ENCODE assay signal across 22 mouse cellular contexts in genomic region chr12:10584026-10584425, GRCm38 (mm10).
DNase-seq lines count a peak whose midpoint lies in the region; ATAC-seq and TF ChIP-seq lines count a peak whose summit lies in the region.
"Had no signal": no experiment of that assay in that cellular context is flagged by ENCODE, and none has a peak within 500 bp of the region (broad histone marks: within the 10 kb centered on the region; RNA-seq: fewer than 3 reads in every experiment).

No protein-coding gene starts in this region.

- H3K4me2 ChIP-seq in hindbrain, postnatal 0 days (ENCODE audit: low read depth, low read length), result no peak overlapping the region; the same call in 1 of the 2 replicates
- H3K4me2 ChIP-seq in hindbrain, embryonic 11.5 days (replicated peaks; ENCODE audit: low read depth, low read length), result no peak overlapping the region
- H3K4me2 ChIP-seq in embryonic facial prominence, embryonic 13.5 days, result peak overlapping the region; percentile 17
- H3K4me2 ChIP-seq: embryonic facial prominence, embryonic 15.5 days; heart, embryonic 12.5 days; liver, embryonic 11.5 days; neural tube, embryonic 15.5 days had no signal

- H3K9ac ChIP-seq in hindbrain, postnatal 0 days (replicated peaks; ENCODE audit: low read length), result no peak overlapping the region
- no peak overlapping the region for H3K9ac ChIP-seq in hindbrain, embryonic 11.5 days (ENCODE audit: low read depth, low read length)
- no peak overlapping the region for H3K9ac ChIP-seq in embryonic facial prominence, embryonic 13.5 days
- H3K9ac ChIP-seq: embryonic facial prominence, embryonic 15.5 days; heart, embryonic 12.5 days; neural tube, embryonic 15.5 days had no signal

- no peaks in the 10 kb centered on the region for H3K36me3 ChIP-seq in hindbrain, postnatal 0 days (ENCODE audit: insufficient read depth, low read length)
- H3K36me3 ChIP-seq in hindbrain, embryonic 11.5 days (ENCODE audit: control insufficient read depth, insufficient read depth, low read length), result no peaks in the 10 kb centered on the region
- no peaks in the 10 kb centered on the region for H3K36me3 ChIP-seq in embryonic facial prominence, embryonic 13.5 days
- H3K36me3 ChIP-seq: embryonic facial prominence, embryonic 15.5 days; heart, embryonic 12.5 days; neural tube, embryonic 15.5 days had no signal

- ATAC-seq in hindbrain, postnatal 0 days, result peak; percentile 81
- no peak for ATAC-seq in hindbrain, embryonic 11.5 days (ENCODE audit: low FRiP score)
- no peak for ATAC-seq in embryonic facial prominence, embryonic 13.5 days (ENCODE audit: insufficient number of reproducible peaks, insufficient read depth, low FRiP score, low TSS enrichment, low read depth)

- no peaks in the 10 kb centered on the region for H3K4me1 ChIP-seq in hindbrain, postnatal 0 days (ENCODE audit: insufficient read depth, low read length)
- no peaks in the 10 kb centered on the region for H3K4me1 ChIP-seq in hindbrain, embryonic 11.5 days (replicated peaks; ENCODE audit: control insufficient read depth, insufficient read depth, low read length)
- H3K4me1 ChIP-seq in embryonic facial prominence, embryonic 13.5 days, result peaks cover 8% of the 10 kb centered on the region; the same call in 1 of the 2 replicates
- H3K4me1 ChIP-seq: embryonic facial prominence, embryonic 15.5 days; heart, embryonic 12.5 days had no signal

- H3K9me3 ChIP-seq in hindbrain, postnatal 0 days (ENCODE audit: low read length), result no peaks in the 10 kb centered on the region
- H3K9me3 ChIP-seq in hindbrain, embryonic 11.5 days (ENCODE audit: control insufficient read depth, low read length), result no peaks in the 10 kb centered on the region
- no peaks in the 10 kb centered on the region for H3K9me3 ChIP-seq in embryonic facial prominence, embryonic 13.5 days
- H3K9me3 ChIP-seq: embryonic facial prominence, embryonic 15.5 days; heart, embryonic 12.5 days; neural tube, embryonic 15.5 days had no signal

- no peak overlapping the region for H3K4me3 ChIP-seq in hindbrain, postnatal 0 days (ENCODE audit: low read length)
- H3K4me3 ChIP-seq in hindbrain, embryonic 11.5 days (ENCODE audit: low read depth, low read length), result no peak overlapping the region
- H3K4me3 ChIP-seq in embryonic facial prominence, embryonic 13.5 days, result no peak overlapping the region
- H3K4me3 ChIP-seq: embryonic facial prominence, embryonic 15.5 days; heart, embryonic 12.5 days; myocyte; neural tube, embryonic 15.5 days had no signal

- peak; percentile 44 for DNase-seq in hindbrain, postnatal 0 days (ENCODE audit: low spot score)
- no peak for DNase-seq in hindbrain, embryonic 11.5 days (ENCODE audit: low spot score)
- peak; percentile 11 to 25 for DNase-seq in kidney, adult 8-10 months
- peak; percentile 21 for DNase-seq in kidney, postnatal 14 days
- DNase-seq in c-Kit-positive CD71-positive TER-119-positive erythroid progenitor cells, embryonic 14.5 days (ENCODE audit: low spot score), result no peak
- no peak for DNase-seq in thymus, postnatal 0 days (ENCODE audit: low spot score)
- no peak for DNase-seq in layer of hippocampus, postnatal 14 days (ENCODE audit: low spot score in 2 of 2)
- DNase-seq: adrenal gland, postnatal 36 days; cerebellum, adult 8-10 months; heart, adult 11 months; heart, postnatal 14 days; lung, adult 18-20 months; lung, postnatal 14 days; midbrain, embryonic 14.5 days; spleen, adult 18-20 months; thymus, postnatal 4 days had no signal

- no peak overlapping the region for H3K27ac ChIP-seq in hindbrain, postnatal 0 days
- no peak overlapping the region for H3K27ac ChIP-seq in hindbrain, embryonic 11.5 days (ENCODE audit: low read depth, low read length)
- no peak overlapping the region for H3K27ac ChIP-seq in embryonic facial prominence, embryonic 13.5 days
- H3K27ac ChIP-seq: embryonic facial prominence, embryonic 15.5 days; neural tube, embryonic 15.5 days had no signal

- no peak for TF ChIP-seq CTCF in hindbrain, postnatal 0 days (IDR thresholded peaks at IDR 0.05; ENCODE audit: low read depth)

- WGBS in hindbrain, postnatal 0 days, result 58% methylated on average over 7 of the region's 7 CpGs
- 68% methylated on average over 7 of the region's 7 CpGs for WGBS in hindbrain, embryonic 11.5 days
- 47% methylated on average over 7 of the region's 7 CpGs for WGBS in embryonic facial prominence, embryonic 13.5 days

- no peaks in the 10 kb centered on the region for H3K27me3 ChIP-seq in hindbrain, postnatal 0 days (ENCODE audit: insufficient read depth, low read length)
- no peaks in the 10 kb centered on the region for H3K27me3 ChIP-seq in hindbrain, embryonic 11.5 days (ENCODE audit: control insufficient read depth, insufficient read depth, low read length)
- peaks cover 8% of the 10 kb centered on the region; the same call in 1 of the 2 replicates for H3K27me3 ChIP-seq in embryonic facial prominence, embryonic 13.5 days
- H3K27me3 ChIP-seq: embryonic facial prominence, embryonic 15.5 days; heart, embryonic 12.5 days; neural tube, embryonic 15.5 days had no signal

Comparison
In these comparisons a context has a peak if more than half of its experiments do, and no peak if none do; other contexts are left out.
1. DNase-seq: peak in hindbrain, postnatal 0 days (single experiment), kidney, adult 8-10 months (2 of 2) and kidney, postnatal 14 days (single experiment); none in hindbrain, embryonic 11.5 days (single experiment), c-Kit-positive CD71-positive TER-119-positive erythroid progenitor cells, embryonic 14.5 days (single experiment), thymus, postnatal 0 days (single experiment) and layer of hippocampus, postnatal 14 days (0 of 2).